Mouse (Mus musculus): ENCODE results near the gene Odf3b.

DNA sequence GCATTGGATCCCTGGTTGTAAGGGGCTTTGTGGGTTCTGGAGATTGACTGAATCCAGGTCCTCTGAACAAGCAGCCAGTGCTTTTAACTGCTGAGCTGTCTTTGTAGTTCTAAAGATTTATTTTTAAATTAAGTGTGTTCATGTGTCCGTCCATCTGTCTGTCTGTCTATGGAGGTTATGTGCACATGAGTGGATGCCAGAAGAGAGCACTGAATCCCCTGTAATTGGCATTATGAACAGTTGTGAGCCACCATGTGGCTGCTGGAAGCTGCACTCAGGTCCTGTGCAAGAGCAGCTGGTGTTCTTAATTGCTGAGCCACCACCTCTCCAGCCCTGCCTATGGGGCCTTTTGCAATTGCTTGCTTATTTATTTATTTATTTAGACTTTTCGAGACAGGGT is 19.1 kb upstream of the Odf3b start:
- no peak for TF ChIP-seq CTCF (IDR thresholded peaks at IDR 0.05; ENCODE audit: borderline replicate concordance, insufficient read depth, low read length)
- no peak for TF ChIP-seq POLR2A (IDR thresholded peaks at IDR 0.05; ENCODE audit: low read depth, low read length)

Measured in embryonic fibroblast, embryonic 13.5 days (primary cell).